Mouse (Mus musculus) cerebellum, postnatal 36 days (tissue): ENCODE measurements at regions not wholly inside any gene's neighbourhood (a gene's known extent, or its start where the extent isn't known, plus 50 kb on each side); places are given as distances from the start of the nearest gene placed in this dataset.

Experiments used
- DNase-seq, 2 experiments: peaks; one replicate each; pipeline ENCODE4 v3.0.0; 2021 to 2022; ENCODE audit warnings: mixed read lengths in 2 of 2

DNA sequence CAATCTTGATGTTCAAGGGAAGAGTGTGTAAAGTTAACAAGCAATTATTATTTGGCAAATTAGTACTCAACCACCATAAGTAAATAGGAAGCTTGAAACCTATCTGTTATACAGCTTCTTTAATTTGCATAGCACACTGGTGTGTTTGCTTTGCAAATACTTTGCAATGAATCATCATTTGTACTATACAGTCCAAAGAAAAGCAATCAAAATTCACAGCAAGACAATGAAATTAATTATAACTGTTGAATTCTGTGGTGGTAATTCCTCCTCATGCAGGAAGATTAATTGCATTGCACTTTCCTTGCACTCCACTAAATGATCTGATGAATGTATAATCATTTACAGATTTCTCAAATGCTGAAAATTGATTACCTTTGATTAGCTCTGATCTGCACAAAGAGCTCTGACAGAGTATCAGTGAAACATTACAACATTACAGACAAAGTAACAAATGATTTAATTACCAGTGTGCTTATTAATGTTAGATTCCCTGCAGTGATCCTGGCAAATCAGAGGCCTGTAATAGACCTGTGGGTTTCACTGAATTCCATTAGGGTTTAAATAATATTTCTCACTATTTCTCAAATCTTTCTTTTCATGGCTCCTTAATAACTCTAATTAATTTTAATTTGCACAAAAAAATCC lies 457.9 kb downstream of the Prkd1 start:
- DNase-seq: no peak

DNA sequence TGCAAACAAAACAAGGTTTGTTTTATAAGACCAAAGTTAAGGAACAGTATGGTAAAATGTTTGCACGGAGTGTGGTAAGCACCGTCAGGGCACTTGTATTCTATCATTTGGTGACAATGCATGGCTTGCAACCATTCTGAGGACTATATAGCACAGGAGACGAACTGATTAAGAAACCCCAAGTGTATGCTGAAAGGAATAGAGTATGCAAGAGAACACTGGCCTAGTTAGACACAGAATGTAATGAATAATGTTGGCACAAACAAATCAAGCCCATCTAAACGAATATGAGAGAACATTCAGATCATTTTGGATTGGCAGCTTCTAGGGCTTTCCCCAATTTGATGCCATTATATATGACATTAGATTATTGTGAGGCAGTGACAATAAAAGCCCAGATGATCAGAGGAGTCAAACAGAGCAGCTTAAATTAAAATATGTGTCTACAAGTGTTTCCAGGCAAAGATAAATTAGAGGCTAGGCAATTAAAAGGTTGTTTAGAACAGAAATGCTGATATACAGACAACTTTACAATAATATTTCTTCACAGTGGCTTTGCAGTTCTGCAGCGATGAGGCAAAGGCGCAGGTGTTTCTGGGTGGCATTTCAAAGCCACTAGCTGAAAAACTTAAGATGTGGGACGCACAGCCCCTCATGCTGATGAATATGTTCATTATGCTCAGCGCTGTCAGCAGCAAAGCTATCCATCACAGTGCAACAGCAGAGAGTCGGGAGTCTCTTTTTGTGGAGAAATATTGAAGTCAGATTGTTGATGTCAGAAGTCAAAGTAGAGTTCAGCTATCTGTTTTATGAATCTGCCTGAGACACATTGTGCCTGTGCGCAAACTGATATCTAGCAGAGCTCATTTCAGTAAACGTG lies 456.9 kb downstream of the Prkd1 start:
- no peak for DNase-seq

DNA sequence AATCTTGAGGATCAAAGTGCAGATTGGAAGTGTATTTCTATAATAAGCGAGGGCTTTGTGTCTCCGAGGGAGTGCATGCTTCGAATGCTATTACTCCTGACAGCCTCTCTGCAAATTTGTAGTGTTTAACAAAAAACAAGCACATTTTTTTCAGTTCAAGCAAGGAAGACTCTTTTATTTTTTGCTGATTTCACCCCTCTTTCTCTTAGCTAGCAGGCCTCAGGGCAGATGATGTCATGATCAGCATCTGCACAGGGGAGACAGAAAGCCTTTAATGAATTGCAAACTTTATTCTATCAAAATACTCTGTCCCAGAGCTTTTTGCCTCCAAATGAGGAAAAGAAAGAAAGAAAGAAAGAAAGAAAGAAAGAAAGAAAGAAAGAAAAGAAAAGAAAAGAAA lies 455.4 kb downstream of the Prkd1 start:
- no peak for DNase-seq

DNA sequence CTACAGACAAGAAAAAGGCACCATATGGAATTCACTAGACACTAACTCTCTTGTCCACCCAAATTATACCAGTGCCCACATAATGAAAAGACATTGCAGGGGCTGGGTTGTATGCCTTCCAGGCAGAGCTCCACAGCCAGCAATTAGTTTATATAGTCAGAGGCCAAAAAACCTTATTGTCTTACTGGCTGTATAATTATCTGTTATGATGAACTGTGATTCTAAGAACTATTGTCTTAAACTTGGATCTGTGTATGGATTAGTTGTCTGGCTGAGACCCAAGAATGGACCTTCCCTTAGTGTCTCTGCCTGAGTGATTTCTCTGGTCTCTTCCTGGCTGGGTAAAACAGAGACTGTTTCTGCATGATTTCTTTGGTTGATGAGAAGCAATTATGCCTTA lies 454.2 kb downstream of the Prkd1 start:
- DNase-seq: no peak

DNA sequence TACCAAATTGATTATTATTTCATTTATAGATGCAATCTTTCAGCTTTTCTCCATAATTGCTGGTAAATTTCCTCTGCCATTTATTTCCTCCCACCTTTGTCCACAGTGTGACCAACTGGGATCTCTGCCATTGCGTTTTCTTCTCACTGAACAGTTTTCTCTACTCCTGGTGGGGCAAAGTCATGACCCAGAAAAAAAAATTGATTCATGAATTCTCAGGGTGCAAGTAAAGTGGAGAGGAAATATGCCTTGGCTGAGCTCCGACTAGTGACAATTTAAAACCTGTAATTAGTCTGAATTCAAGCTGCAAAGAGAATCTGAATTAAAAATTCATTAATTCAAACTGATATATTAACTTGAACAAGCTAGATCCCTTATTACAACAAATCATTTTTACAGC lies 452.6 kb downstream of the Prkd1 start:
- DNase-seq: no peak

DNA sequence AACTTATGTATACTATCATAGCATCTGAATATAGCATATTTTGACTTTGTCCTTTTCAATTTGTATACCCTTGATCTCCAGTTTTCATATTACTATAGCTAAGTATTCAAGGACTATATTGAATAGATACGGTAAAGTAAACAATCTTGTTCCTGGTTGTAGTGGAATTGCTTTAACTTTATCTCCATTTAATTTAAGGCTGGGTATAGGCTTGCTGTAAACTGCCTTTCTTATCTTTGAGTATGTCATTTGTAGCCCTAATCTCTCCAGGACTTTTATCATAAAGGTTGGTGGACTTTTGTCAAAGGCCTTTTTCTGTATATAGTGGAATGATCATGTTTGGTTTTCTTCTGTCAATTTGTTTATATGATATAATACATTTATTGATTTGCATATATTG lies 407.8 kb downstream of the Prkd1 start:
- DNase-seq: no peak

DNA sequence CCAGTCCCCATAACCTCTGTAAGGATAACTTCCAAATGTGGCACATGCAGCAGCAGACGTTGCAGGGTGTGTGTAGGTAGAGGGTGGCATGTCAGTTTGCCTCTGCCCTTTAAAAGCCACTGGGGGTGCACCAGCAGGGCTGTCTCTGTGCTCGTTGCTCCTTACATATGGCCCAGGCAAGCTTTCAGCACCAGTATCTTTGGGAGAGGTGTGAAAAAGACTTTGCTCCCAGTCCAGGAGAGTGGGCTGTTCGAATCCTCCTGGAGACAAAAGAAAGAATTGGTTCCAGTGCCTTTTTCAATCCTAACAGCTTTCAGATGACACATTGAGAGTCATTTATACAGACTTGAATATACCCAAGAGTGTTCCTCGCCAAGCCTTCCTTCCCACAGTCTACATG lies 390.0 kb downstream of the Prkd1 start:
- no peak for DNase-seq

DNA sequence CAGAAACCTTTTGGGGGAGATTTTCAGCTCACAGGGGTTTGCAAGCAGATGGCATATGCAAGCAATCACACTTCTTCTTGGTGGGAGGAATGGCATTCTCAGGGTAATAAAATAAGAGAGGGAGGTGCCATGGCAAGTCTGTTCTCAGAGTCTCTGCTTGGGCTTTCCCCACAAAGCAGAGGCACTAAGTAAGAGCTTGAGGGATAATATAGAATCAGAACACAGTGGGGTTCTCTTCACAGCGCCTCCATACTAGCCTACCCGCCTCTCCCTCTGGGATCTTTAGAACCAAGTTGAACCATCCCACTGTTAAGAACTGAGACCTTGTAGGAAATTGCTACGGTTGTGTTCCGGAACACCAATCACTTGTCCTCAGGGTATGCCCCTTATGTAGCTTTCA lies 387.8 kb downstream of the Prkd1 start:
- no peak for DNase-seq

DNA sequence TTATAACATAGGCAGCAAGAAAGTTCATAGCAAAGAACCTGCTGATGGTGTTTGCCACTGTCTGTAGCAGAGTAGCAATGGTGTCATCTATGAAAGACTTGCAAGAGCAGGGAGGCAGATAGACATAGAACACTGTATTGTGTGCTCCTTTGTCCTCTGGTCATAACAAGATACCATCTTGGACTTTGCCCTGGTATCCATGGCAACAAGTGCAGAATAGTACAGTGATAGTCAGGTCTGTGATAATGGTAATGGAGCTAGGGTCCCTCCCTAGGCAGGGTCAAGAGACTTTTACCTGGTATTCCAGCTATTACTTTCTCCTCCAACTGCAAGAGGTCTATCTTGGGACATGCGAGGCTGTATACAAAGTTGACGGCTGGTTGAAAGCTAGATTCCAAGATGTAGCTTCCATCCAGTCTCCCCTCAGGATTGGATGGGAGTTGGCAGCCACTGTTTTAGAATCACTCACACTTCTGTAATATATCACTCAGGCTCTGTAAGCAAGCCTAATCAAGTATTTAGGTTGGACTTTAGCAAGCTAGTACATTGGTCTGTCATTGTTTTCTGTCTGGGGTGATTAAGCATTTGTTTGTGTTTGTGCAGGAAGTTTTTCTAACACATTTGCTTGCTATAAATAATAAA lies 375.5 kb downstream of the Prkd1 start:
- DNase-seq: no peak

DNA sequence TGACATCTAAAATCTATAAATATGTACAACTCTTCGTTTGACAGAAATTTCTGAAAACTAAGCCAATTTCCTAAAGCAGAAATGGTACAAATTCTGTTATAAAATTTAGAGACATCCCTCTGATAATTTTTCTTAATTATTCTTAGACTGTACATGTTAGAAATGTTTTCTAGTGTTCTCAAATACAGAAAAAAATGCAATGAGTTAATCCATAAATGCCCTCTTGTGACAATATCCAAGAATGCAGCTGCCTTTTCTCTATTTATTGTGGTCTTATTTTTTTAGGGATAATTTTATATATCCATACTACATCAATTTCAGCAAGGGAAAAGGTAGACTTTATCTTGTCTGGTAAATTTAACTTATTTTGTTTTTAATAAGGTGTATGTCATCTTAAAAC lies 367.3 kb downstream of the Prkd1 start:
- DNase-seq: no peak
